Mouse (Mus musculus) spleen, adult 18-20 months (tissue): ENCODE results near the gene Cldn3.

Experiments used
- DNase-seq, 2 experiments: peaks; one replicate each; pipeline ENCODE4 v3.0.0; 2022; ENCODE audit warnings: mixed read lengths in 2 of 2

Gene Cldn3

DNA sequence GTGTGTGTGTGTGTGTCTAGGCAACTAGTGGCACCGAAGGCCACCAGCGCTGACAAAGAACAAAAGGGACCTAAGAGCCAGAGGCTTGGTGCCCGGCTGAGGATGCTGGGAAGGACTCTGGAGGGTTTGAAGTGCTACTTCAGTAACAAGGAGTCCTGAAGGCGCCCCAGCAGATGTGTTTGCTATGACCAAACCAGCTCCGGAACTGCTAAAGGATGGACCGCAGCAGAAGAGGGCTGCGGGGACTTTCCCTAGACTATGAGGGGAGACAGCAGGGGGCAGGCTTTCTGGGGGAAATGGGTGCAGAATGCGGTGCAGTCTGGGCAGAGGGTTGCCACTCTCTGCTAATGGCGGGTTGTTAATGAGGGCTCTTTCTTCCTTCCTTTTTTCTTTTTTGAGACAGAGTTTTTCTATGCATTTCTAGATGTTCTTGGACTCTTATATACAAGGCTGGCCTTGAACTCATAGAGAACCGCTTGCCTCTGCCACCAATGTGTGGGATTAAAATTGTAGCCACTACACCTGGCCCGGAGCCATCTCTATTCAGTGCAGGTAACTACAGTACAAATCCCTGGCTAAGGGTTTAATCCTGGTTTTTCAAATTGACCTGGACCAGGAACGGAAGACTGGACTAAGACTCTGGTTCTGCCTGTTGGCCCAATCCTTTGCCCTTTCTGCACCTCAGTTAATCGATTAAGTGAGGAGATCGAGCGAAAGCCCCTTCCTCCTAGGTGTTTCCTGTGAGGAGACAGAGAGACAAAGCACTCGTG is 22.0 kb downstream of the Cldn3 start:
- no peak for DNase-seq

DNA sequence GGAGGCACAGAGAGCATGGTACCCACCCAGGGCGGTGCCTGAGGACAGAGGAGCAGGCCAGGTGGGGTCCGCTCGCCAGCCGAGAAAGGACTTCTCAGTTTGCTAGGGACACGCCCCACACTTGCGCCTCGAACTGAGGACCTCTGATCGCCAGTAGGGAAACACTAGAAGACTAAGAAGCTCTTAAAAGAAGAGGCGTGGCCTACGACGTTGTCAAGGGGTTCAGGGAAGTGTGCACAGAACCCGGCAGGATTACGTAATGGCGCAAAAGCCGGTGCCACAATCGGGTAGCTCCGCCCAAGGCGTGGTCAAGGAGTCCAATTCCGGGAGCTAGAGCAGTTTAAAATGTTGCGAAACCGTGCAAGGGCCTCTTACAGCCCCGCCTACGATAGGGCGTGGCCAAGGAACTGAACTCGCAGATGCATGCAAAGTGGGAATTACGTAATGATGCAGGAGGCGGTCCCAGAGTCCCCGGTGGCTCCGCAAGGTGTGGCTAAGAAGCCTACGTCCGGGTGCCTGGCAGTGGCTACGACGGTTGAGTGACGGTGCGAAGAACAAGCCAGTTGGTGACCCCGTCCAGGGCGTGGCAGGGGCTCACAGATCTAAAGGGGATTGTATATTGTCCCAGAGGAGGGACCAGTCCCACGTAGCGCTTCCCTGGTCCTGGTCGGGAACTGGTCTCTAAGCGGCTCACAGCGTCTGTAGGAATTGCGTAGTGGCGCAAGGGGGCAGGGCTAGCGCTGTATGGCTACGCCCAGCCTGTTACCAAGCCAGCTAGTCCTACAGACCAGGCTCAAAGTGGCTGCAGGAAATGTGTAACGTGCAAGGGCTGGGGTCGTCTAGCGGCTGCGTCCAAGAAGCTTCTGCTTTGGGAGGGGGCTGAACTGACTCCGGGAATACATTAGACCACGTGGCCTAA is 22.9 kb downstream of the Cldn3 start, which contains the start of gene Abhd11:
Abhd11 (plus strand) TSS at position 482 of the 919 bp plus-strand sequence.
- DNase-seq: peak; percentile 98

DNA sequence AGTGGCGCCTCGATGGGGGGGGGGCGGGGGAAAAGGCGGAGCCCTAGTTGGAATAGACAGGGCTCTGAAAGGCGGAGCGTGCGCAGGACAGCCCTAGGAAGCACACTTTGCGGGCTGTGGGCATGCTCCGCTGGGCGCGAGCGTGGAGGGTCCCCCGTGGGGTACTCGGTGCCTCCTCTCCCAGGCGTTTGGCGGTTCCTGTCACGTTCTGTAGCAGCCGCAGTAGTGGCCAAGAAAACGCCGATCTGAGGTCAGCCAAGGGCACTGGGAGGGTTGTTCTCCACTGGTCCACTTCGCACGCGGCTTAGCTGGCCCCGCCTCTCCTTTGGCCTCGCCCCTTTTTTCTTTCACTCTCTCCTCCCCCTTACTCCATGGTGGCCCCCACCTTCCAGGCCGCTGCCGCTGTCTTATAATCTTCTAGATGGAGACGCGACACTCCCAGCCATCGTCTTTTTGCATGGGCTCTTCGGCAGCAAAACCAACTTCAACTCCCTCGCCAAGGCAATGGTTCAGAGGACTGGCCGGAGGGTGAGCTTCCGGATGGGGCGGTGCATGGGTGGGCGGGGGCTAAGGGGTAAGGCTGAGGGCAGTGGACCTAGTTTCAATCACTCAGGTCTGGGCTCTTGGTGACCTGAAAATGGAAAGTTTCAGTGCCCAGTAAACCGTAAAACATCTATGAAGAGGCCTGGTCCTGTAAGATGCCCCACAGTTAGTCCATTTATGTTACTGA is 23.7 kb downstream of the Cldn3 start:
- peak; percentile 80 to 87 for DNase-seq

DNA sequence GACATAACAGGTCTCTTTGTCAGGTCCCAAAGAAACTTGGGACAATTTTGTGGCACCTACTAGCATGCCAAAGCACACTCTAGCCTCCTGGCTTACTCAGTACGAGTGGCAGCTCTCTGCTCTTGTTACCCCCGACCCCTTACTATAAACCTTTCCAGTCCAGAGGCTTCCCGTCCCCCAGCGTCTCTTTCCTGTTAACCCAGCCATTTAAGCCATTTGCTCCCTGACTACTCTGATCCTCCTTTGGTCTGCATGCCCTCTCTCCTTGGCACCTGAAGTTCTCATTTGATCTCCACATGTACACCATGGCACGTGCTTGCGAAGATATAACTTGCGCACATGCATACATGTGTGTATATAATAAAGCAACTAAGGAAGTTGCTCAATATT is 24.3 kb downstream of the Cldn3 start:
- no peak for DNase-seq

DNA sequence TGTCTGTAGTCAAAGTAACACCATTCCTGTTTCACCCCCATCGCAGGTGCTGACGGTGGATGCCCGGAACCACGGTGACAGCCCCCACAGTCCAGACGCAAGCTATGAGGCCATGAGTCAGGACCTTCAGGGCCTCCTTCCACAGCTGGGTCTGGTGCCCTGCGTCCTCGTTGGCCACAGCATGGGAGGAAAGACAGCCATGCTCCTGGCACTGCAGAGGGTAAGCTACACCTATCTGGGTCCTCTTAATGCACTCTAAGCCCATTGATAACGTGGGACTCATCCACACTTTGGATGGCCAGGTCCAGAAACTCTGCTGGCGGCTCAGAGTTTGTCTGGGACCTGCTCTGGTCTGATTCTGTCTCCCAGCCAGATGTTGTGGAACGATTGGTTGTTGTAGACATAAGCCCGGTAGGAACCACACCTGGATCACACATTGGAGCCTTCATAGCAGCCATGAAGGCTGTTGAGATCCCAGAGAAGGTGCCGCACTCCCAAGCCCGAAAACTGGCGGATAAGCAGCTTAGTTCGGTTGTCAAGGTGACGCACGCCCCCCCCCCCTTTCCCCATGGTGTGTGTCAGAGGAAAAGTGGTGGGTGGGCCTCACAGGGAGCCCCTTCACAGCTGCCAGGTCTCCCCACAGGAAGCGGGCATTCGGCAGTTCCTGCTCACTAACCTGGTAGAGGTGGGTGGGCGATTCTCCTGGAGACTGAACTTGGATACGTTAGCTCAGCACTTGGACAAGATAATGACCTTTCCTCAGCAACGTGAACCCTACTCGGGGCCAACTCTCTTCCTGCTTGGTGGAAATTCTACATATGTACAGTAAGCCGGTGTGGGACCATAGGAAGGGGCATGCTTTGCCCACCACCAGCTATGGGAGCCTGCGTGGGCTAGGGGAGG is 25.1 kb downstream of the Cldn3 start:
- DNase-seq: no peak

DNA sequence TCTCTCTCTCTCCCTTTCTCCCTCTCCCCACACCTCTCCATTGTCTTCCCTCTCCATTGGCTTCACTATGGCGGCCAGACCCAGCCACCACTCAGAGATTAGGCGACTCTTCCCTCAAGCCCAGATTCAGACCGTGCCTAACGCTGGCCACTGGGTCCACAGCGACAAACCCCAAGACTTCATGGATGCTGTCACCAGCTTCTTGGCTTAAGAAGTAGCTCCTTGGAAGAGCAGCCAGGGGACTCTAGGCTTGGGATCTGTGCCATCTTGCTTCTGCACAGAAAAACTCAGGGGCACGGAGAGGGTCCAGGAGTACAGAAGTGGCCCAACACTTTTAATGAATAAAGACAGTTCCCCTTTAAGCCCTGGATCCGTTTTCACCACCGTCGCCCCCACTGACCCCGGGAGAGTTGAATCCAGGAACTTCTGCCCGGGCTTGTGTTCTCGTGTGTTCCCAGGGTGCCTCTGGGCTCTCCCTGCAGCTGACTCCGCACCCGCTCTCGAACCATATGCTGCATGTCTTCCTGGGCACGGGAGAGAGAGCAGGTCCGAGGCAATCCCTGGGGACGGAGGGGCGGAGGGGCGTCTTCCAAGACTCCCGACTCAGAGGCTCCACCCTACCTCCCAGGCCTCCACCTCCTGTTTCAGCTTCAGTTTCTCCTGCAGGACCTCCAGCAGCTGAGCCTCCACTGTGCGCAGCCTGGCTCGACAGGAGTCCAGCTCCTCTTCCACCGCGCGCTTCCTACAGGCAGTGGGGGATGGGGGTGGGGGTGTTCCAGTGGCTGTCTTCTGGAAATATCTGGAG is 26.0 kb downstream of the Cldn3 start:
- no peak for DNase-seq

DNA sequence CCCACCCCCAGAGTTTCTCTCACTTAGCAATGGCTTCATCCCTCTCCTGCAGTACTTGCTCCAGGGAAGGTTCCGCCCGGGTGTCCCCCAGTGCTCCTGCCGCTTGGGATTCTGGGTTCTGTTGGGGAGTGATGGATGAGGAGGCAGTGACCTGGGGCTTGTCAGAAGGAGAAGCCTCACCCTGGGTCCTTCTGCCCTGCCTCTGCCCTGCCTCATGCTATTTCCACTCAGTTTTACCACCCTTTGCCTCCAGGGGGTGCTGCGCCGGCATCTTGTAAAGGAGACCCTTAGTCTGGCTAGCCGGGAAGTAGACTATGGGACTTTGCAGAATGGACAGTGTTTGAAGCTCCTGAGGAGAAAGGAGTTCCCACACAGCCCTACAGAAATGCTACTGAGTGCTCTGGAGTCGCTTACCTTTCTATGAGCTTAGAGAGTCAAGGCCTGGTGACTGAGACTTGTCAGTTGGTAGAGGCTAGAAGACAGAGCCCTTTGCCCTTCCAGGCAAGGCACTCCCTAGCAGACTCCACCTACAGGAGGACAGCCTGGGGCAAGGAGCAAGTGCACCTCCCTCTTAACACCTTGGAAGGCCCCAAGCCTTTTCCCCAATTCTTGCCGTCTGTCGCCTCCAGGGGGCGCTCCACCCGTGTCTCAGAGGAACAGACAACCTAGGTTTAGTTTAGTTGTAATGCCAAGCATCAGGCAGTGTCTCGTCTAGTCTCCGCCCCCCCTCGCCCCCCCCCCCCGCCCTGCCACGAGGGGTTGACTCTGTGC is 26.8 kb downstream of the Cldn3 start:
- peak; percentile 64 to 85 for DNase-seq

DNA sequence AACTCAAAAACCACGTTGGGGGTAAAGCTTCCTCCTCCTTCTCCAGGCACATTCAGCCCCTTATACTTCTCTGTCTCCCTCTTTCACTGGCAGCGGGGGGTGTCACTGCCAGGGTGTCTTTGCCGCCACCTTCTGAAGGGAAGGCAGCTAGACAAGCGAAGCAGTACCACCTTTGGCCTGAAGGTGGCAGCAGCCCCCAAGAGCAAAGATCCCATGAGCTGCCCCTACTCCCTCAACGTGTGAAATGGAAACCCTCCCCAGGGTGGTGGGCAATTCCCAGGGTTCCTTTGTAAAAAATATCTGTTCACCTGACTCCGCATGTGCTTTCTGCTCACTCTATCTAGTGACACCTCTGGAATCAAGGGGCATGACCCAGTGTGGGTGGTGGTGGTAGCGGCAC is 29.5 kb downstream of the Cldn3 start:
- peak; percentile 64 to 90 for DNase-seq

DNA sequence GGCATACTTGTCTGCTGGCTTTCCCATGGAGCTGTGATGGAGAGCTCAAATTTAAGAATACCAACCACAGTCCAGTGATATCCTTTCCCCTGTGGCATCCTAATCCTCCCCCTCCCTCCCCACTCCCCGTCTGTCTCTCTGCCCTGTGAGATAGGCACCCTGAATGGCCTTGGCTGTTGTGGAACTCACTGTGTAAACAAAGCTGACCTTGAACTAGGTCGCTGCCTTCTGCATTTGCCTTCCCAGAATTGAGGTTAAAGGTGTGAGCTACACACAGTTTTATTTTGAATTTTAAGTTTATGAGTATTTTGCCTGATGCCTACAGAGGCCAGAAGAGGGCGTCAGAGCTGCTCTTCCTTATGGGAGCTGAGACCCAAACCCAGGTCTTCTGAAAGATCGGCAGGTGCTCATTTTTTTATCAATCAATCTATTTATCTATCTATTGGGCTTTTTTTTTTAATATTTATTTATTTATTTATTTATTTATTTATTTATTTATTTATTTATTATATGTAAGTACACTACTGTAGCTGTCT is 30.3 kb downstream of the Cldn3 start:
- no peak for DNase-seq

DNA sequence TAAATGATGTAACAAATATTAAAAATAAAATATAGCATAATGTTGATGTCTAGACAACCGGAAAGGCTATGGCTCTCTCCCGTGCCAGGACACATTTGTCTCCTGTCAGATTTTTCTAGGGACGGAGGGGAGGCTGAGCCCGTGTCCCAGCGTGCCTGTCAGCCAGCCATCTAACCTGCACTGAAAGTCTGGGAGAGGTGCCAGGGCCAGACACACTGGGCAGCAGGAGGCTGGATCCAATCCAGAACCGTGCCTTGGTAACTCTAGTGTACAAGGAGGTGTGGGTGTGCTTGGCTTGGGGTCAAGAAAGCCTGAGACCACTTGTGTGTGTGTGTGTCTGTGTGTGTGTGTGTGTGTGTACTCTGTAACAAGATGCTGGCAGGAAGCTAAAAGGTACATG is 35.8 kb downstream of the Cldn3 start:
- DNase-seq: no peak

DNA sequence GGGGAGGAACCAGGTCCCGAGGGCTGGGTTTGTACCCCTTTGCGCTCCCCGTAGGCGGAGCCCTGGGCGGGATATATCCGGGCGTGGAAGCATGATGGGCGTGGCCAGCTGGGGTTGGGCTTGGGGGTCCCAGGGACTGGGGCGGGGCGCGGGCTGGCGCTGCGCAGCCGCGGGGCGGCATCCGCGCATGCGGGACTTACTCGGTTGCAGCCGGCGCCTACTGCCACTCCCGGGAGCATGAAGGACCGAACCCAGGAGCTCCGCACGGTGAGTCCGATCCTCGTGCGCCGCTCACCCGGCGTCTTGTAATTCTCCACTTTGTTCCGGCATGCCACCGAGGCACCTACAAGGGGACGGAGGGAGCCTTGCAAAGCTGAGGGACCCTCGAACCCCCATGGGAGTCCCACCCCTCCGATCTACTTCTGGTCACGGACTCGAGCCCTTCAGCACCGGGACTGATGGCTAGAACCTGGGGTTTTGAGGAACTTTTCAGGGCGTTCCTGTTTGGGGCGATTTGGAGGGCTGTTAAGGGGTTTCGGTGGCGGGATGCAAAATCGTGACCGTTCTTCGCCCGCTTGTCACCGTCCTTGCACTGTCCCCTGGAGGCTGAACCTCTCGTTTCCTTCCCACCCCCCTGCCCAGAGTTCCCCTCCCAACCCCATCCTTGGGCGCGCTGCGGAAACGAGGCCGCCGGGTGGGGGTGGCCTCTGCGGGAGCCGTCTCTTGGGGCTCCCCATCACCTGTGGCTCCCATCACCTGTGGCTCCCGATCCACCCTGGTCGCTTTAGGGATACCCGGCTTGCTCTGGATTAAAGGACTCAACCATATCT is 37.5 kb downstream of the Cldn3 start, which contains the start of gene Stx1a:
Stx1a (plus strand) TSS at position 139 of the 830 bp plus-strand sequence.
- DNase-seq: peak; percentile 69 to 74

DNA sequence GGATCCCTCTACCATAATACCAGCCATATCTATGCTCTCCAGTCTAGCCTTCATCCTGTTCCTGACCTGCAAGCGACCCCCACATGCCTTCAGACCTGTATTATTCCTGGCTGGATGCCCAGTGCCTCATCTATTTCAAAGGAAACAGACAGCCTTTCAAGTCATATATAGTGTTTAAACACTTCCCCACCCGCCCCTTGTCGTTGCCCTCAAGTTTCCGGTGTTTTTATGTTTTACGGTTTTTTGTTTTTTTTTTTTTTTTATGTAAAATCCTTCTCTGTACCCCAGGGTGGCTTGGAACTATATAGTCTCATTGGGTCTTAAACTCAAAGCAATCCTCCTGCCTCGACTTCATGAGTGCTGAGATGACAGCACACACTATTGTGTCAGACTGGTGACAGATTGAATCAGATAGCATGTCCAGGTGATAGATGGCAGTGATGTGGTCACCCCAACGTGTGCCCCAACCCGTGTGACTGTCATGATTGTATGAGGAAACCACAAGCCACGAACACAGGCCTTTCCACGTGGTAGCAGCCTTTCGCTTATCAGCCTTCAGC is 38.7 kb downstream of the Cldn3 start:
- DNase-seq: no peak

DNA sequence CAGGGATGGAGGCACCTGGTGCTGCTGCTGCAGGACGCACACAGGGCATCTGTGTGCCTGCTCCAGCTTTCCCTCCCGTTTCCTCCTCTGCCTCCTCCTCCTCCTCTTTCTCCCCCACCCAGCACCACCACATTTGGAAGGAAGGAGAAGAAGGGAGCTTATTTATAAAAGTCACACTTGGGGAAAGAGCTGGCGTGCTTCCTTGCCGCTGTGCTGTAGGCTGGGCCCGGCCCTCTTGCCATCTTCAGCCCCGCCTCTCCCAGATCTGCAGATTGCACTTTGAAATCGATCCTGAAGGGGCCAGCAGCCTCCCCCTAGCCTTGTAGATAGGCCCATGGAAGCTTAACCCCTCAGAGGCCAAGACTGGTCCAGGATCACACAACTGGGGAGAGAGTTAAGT is 39.9 kb downstream of the Cldn3 start:
- no peak for DNase-seq

DNA sequence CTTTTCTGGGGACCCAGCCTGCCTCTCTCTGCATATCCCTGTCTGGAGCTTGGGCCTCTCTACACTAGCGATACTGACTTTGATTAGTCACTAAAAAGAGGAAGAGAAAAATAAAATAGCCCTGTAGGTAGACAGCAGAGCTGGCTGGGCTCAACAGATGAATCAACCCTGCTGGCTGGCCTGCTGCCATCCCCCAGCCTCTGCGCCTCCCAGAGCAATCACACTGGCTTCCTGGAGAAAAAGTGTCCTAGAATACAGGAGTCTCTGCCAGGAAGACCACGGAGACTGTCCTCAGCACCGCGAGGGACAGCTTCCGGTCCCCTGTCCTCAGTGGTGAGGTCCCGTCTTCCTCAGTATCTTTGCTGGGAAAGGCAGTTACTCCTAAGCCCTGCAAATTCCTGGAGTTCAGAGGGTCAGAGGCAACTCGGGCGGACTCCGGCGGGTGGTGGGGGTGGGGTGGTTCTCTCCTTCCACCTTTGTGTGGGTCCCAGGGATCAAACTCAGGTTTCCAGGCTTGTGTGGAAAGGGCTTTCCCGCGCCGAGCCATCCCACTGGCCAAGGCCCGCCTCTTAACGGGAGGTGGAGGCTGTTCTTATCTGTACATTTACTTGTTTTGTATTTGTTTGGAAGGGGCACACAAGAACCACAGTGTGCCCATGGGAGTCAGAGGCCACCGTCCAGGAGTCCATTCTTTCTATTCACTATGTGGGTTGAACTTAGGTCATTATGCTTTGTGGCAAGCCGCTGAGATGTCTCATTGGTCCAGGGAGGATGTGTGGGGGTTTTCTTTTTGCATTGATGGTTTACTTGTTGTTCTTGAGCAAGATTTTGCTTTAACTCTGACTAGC is 43.2 kb downstream of the Cldn3 start:
- DNase-seq: no peak

DNA sequence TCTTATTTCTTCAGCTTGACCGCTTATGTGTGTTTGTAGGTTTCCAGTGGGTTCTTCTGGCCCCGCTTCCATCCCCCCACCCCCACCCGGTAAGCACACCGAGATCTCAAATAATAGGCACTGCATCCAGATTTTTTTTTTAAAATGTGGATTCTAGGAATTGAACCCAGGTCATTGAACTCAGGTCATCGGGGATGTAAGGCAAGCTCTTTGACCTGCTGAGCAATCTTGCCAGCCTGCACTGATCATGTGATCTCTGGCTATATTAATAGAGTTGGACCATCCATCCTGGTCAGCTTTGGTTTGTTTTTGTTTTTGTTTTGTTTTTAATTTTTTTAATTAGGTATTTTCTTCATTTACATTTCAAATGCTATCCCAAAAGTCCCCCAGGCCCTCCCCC is 46.6 kb downstream of the Cldn3 start:
- DNase-seq: no peak

DNA sequence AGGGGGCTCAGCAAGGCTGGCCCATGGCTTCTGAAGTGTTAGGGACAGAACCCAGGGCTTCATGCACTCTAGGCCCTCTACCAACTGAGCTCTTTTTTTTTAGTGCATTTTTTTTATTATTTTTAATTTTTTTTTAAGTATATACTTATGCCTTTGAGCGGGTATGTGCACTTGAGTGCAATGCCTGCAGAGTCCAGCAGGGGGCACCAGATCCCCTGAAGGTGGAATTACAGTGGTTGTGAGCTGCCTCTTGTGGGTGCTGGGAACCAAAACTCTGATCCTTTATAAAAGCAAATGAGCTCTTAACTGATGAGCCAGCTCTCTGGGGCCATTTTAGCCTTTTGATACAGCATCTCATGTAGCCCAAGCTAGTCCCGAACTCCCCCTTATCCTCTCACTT is 48.6 kb downstream of the Cldn3 start:
- no peak for DNase-seq

DNA sequence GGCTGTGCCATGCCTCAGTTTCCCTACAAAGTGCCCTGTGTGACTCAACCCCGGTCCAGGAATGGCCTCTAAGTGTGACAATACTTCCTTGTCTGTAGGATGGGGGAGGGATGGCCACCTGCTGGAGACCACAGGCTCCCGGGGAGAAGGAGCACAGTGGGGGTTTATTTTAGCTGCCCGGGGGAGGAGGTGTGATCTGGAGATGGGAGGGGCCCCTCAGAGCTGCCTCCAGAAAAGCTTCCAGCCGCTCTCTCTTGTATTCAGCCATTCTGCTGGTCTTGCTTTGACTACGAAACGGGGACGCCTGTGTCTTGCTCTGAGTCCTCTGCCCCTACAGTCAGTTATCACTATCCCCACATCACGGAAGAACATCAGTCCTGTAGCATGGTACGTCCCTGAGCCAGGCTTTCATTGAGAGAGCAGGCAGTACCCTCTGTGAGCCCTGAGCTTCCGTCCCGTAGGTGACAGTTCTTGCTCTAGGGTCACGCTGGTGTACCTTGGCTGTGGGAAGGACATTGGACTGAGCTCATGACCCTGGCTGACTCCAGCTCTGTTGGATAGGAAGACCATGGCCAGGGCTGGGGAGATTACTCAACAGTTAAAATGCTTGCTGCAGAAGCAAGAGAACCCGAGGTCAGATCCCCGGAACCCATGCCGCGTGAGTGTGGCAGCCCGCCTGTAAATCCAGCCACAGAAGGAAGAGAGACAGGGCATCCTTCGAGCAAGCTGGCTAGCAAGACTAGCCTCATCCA is 49.8 kb downstream of the Cldn3 start:
- no peak for DNase-seq
